In genomic region chr7:112530924-112531323, GRCm38 (mm10) we compare ENCODE assay signal across 24 mouse cellular contexts.
A peak's percentile ranks its signal among the peaks of the same experiment; 100 is the strongest.
DNase-seq lines count a peak whose midpoint lies in the region; ATAC-seq and TF ChIP-seq lines count a peak whose summit lies in the region.
"Had no signal": no experiment of that assay in that cellular context is flagged by ENCODE, and none has a peak within 500 bp of the region (broad histone marks: within the 10 kb centered on the region; RNA-seq: fewer than 3 reads in every experiment).

No protein-coding gene starts in this region.

- H3K4me2 ChIP-seq in limb, embryonic 11.5 days (ENCODE audit: low read depth, severe bottlenecking) = no peak overlapping the region
- H3K4me2 ChIP-seq in liver, postnatal 0 days (ENCODE audit: low read depth, low read length) = no peak overlapping the region
- H3K4me2 ChIP-seq in liver, embryonic 12.5 days = no peak overlapping the region
- H3K4me2 ChIP-seq in stomach, postnatal 0 days (replicated peaks; ENCODE audit: low read depth) = no peak overlapping the region
- H3K4me2 ChIP-seq: embryonic facial prominence, embryonic 12.5 days; embryonic facial prominence, embryonic 15.5 days; heart, embryonic 13.5 days; hindbrain, embryonic 14.5 days had no signal

- no peak for TF ChIP-seq EP300 in liver, postnatal 0 days (IDR thresholded peaks at IDR 0.05; ENCODE audit: low read depth)
- no peak for TF ChIP-seq EP300 in stomach, postnatal 0 days (optimal IDR thresholded peaks at IDR 0.05)

- TF ChIP-seq CTCF in liver, postnatal 0 days (IDR thresholded peaks at IDR 0.05; ENCODE audit: low read depth) = no peak
- no peak for TF ChIP-seq CTCF in stomach, postnatal 0 days (IDR thresholded peaks at IDR 0.05; ENCODE audit: low read depth)

- no peak overlapping the region for H3K27ac ChIP-seq in limb, embryonic 11.5 days (replicated peaks; ENCODE audit: low read depth, low read length)
- no peak overlapping the region for H3K27ac ChIP-seq in limb, embryonic 10.5 days
- 0 out of 2 replicates have a peak overlapping the region, but pooled peaks have one; percentile 13 for H3K27ac ChIP-seq in liver, postnatal 0 days (ENCODE audit: low read depth)
- H3K27ac ChIP-seq in liver, embryonic 12.5 days = no peak overlapping the region
- H3K27ac ChIP-seq in stomach, postnatal 0 days (replicated peaks) = no peak overlapping the region
- H3K27ac ChIP-seq: embryonic facial prominence, embryonic 12.5 days; embryonic facial prominence, embryonic 15.5 days; gastrocnemius, adult 2 months; heart, embryonic 13.5 days; hindbrain, embryonic 14.5 days had no signal

- DNase-seq in limb, embryonic 11.5 days (ENCODE audit: low spot score) = no peak
- DNase-seq in limb, embryonic 10.5 days (ENCODE audit: low spot score) = no peak
- DNase-seq in liver, postnatal 0 days = no peak
- DNase-seq in stomach, postnatal 0 days (ENCODE audit: low spot score) = peak; percentile 24
- DNase-seq in yolk sac, embryonic 10.5 days (ENCODE audit: low spot score) = peak; percentile 66
- DNase-seq: adrenal gland, adult 2 months; adrenal gland, postnatal 14 days; cerebellum, adult 11 months; cerebellum, adult 2 months; cerebellum, adult 9-11 months; cerebellum, postnatal 25 days; forebrain, postnatal 0 days; gastrocnemius, adult 2 months; gastrocnemius, postnatal 14 days; heart, adult 18-20 months; heart, postnatal 14 days; heart, postnatal 4 days had no signal

- no peaks in the 10 kb centered on the region for H3K36me3 ChIP-seq in limb, embryonic 11.5 days (ENCODE audit: control insufficient read depth, insufficient read depth, low read length)
- H3K36me3 ChIP-seq in limb, embryonic 10.5 days = no peaks in the 10 kb centered on the region
- H3K36me3 ChIP-seq in liver, postnatal 0 days (replicated peaks; ENCODE audit: insufficient read depth, low read length) = no peaks in the 10 kb centered on the region
- H3K36me3 ChIP-seq in liver, embryonic 12.5 days = no peaks in the 10 kb centered on the region
- H3K36me3 ChIP-seq in stomach, postnatal 0 days (ENCODE audit: control insufficient read depth, insufficient read depth, low read length) = no peaks in the 10 kb centered on the region
- H3K36me3 ChIP-seq: embryonic facial prominence, embryonic 12.5 days; embryonic facial prominence, embryonic 15.5 days had no signal

- no peaks in the 10 kb centered on the region for H3K9me3 ChIP-seq in limb, embryonic 11.5 days (ENCODE audit: control insufficient read depth, low read length)
- no peaks in the 10 kb centered on the region for H3K9me3 ChIP-seq in limb, embryonic 10.5 days (replicated peaks)
- no peaks in the 10 kb centered on the region for H3K9me3 ChIP-seq in liver, postnatal 0 days (ENCODE audit: low read length)
- no peaks in the 10 kb centered on the region for H3K9me3 ChIP-seq in liver, embryonic 12.5 days (replicated peaks)
- H3K9me3 ChIP-seq in stomach, postnatal 0 days (ENCODE audit: control insufficient read depth, low read length) = no peaks in the 10 kb centered on the region
- H3K9me3 ChIP-seq: embryonic facial prominence, embryonic 12.5 days; embryonic facial prominence, embryonic 15.5 days; heart, embryonic 13.5 days had no signal

- H3K27me3 ChIP-seq in limb, embryonic 11.5 days (ENCODE audit: control insufficient read depth, insufficient read depth, low read length) = no peaks in the 10 kb centered on the region
- H3K27me3 ChIP-seq in limb, embryonic 10.5 days (ENCODE audit: low read depth, poor library complexity, severe bottlenecking) = no peaks in the 10 kb centered on the region
- no peaks in the 10 kb centered on the region for H3K27me3 ChIP-seq in liver, postnatal 0 days (ENCODE audit: insufficient read depth, low read length)
- no peaks in the 10 kb centered on the region for H3K27me3 ChIP-seq in liver, embryonic 12.5 days (replicated peaks)
- no peaks in the 10 kb centered on the region for H3K27me3 ChIP-seq in stomach, postnatal 0 days (ENCODE audit: control insufficient read depth, insufficient read depth, low read length)
- H3K27me3 ChIP-seq: embryonic facial prominence, embryonic 12.5 days; embryonic facial prominence, embryonic 15.5 days; heart, embryonic 13.5 days had no signal

- H3K4me3 ChIP-seq in limb, embryonic 11.5 days (ENCODE audit: low read depth, low read length) = no peak overlapping the region
- no peak overlapping the region for H3K4me3 ChIP-seq in limb, embryonic 10.5 days
- no peak overlapping the region for H3K4me3 ChIP-seq in liver, postnatal 0 days (ENCODE audit: low read depth, low read length)
- no peak overlapping the region for H3K4me3 ChIP-seq in liver, embryonic 12.5 days
- H3K4me3 ChIP-seq in stomach, postnatal 0 days (ENCODE audit: low read depth, low read length) = no peak overlapping the region
- H3K4me3 ChIP-seq: embryonic facial prominence, embryonic 12.5 days; embryonic facial prominence, embryonic 15.5 days; gastrocnemius, adult 2 months; heart, embryonic 13.5 days had no signal

- 0 out of 2 replicates have a peak overlapping the region, but pooled peaks have one; percentile 4 for H3K9ac ChIP-seq in limb, embryonic 11.5 days (ENCODE audit: low read length)
- no peak overlapping the region for H3K9ac ChIP-seq in liver, postnatal 0 days (replicated peaks)
- H3K9ac ChIP-seq in liver, embryonic 12.5 days = no peak overlapping the region
- H3K9ac ChIP-seq in stomach, postnatal 0 days (ENCODE audit: low read length) = no peak overlapping the region
- H3K9ac ChIP-seq: embryonic facial prominence, embryonic 12.5 days; embryonic facial prominence, embryonic 15.5 days; forebrain, postnatal 0 days; heart, embryonic 13.5 days; hindbrain, embryonic 14.5 days had no signal

- no peak for ATAC-seq in limb, embryonic 11.5 days (ENCODE audit: insufficient number of reproducible peaks, low FRiP score, low TSS enrichment, low read depth)
- ATAC-seq in liver, postnatal 0 days = peak; percentile 70
- no peak for ATAC-seq in liver, embryonic 12.5 days
- ATAC-seq in stomach, postnatal 0 days (ENCODE audit: low FRiP score, low TSS enrichment) = 0 out of 2 replicates have a peak, but pooled peaks have one; percentile 25
- ATAC-seq: CD4-positive, CD25-positive, alpha-beta regulatory T cell, adult 4 months; forebrain, embryonic 14.5 days; forebrain, postnatal 0 days had no signal

- peaks cover 3% of the 10 kb centered on the region; the same call in 1 of the 2 replicates for H3K4me1 ChIP-seq in limb, embryonic 11.5 days (ENCODE audit: control insufficient read depth, insufficient read depth, low read length)
- peaks cover 30% of the 10 kb centered on the region for H3K4me1 ChIP-seq in limb, embryonic 10.5 days
- no peaks in the 10 kb centered on the region; the same call in none of the 2 replicates for H3K4me1 ChIP-seq in liver, postnatal 0 days (ENCODE audit: insufficient read depth)
- H3K4me1 ChIP-seq in liver, embryonic 12.5 days = no peaks in the 10 kb centered on the region
- peaks cover 13% of the 10 kb centered on the region for H3K4me1 ChIP-seq in stomach, postnatal 0 days (replicated peaks; ENCODE audit: control insufficient read depth, insufficient read depth)

- 54% methylated on average over 5 of the region's 5 CpGs for WGBS in limb, embryonic 11.5 days
- WGBS in limb, embryonic 10.5 days = 61% methylated on average over 5 of the region's 5 CpGs
- WGBS in liver, postnatal 0 days (ENCODE audit: insufficient replicate concordance) = 52% methylated on average over 5 of the region's 5 CpGs
- WGBS in liver, embryonic 12.5 days (ENCODE audit: insufficient replicate concordance) = 52% methylated on average over 5 of the region's 5 CpGs
- WGBS in stomach, postnatal 0 days = 62% methylated on average over 5 of the region's 5 CpGs

Comparison
In these comparisons a context has a peak if more than half of its experiments do, and no peak if none do; other contexts are left out.
1. ATAC-seq: peak in liver, postnatal 0 days (single experiment) and stomach, postnatal 0 days (single experiment); none in limb, embryonic 11.5 days (single experiment) and liver, embryonic 12.5 days (single experiment).
2. DNase-seq: peak in stomach, postnatal 0 days (single experiment) and yolk sac, embryonic 10.5 days (single experiment); none in limb, embryonic 11.5 days (single experiment), limb, embryonic 10.5 days (single experiment) and liver, postnatal 0 days (single experiment).